In genomic region chr12:110207246-110207852, GRCm38 (mm10) we compare ENCODE assay signal across 14 mouse cellular contexts.
DNase-seq lines count a peak whose midpoint lies in the region; ATAC-seq and TF ChIP-seq lines count a peak whose summit lies in the region.
"Had no signal": no experiment of that assay in that cellular context is flagged by ENCODE, and none has a peak within 500 bp of the region (broad histone marks: within the 10 kb centered on the region; RNA-seq: fewer than 3 reads in every experiment).

No protein-coding gene starts in this region.

- peaks cover 20% of the 10 kb centered on the region for H3K4me1 ChIP-seq in liver, adult 2 months (ENCODE audit: control insufficient read depth, insufficient read depth, low read length)
- peaks cover 7% of the 10 kb centered on the region for H3K4me1 ChIP-seq in liver, embryonic 11.5 days (replicated peaks; ENCODE audit: control insufficient read depth, insufficient read depth, low read length)

- CTCF ChIA-PET in Patski (lab: Charles Lee): interaction anchor here (0.9 to 1.9 kb wide), 4 partner anchors 42 to 176 kb away, joined by 3 to 6 read pairs (median 3); no protein-coding TSS in a partner anchor

- TF ChIP-seq POLR2A in liver, adult 2 months (IDR thresholded peaks at IDR 0.05; ENCODE audit: extremely low read depth, insufficient read depth, low read length): no peak

- in situ Hi-C loops in Patski (cut with MboI; ENCODE audit: low pct_unique_long_range_greater_than_20kb): loop anchor here (5.0 to 10.0 kb wide), 2 partner anchors 65 to 143 kb away; no protein-coding TSS in a partner anchor

- no peaks in the 10 kb centered on the region for H3K36me3 ChIP-seq in liver, adult 2 months (ENCODE audit: control insufficient read depth, insufficient read depth, low read length)
- H3K36me3 ChIP-seq in liver, embryonic 11.5 days (ENCODE audit: control insufficient read depth, insufficient read depth, low read length): no peaks in the 10 kb centered on the region
- no peaks in the 10 kb centered on the region for H3K36me3 ChIP-seq in C2C12 (ENCODE audit: control insufficient read depth, insufficient read depth)
- H3K36me3 ChIP-seq: liver, embryonic 13.5 days had no signal

- no peak overlapping the region for H3K4me3 ChIP-seq in liver, adult 2 months (ENCODE audit: insufficient read depth, low read depth, low read length)
- H3K4me3 ChIP-seq in liver, embryonic 11.5 days (ENCODE audit: low read depth, low read length): no peak overlapping the region
- H3K4me3 ChIP-seq in C2C12 (ENCODE audit: insufficient read depth, poor library complexity, severe bottlenecking): no peak overlapping the region
- H3K4me3 ChIP-seq: liver, embryonic 13.5 days; myocyte had no signal

- no peak overlapping the region for H3ac ChIP-seq in C2C12 (ENCODE audit: control insufficient read depth, insufficient read length, low read depth)

- POLR2A ChIA-PET in Patski (lab: Charles Lee): interaction anchor here (0.6 to 1.8 kb wide), 4 partner anchors 39 to 70 kb away, joined by 3 to 9 read pairs (median 3); no protein-coding TSS in a partner anchor

- no peak overlapping the region for H3K9ac ChIP-seq in liver, adult 2 months (ENCODE audit: low read depth, low read length)
- H3K9ac ChIP-seq in liver, embryonic 11.5 days (ENCODE audit: low read depth, low read length): no peak overlapping the region
- H3K9ac ChIP-seq: liver, embryonic 13.5 days had no signal

- peak; percentile 81 for DNase-seq in liver, adult 2 months (ENCODE audit: extremely low read depth, low read depth, low spot score)
- no peak for DNase-seq in liver, embryonic 11.5 days (ENCODE audit: low spot score)
- DNase-seq in Patski (ENCODE audit: low read depth, low spot score): peak; percentile 88
- DNase-seq in lung, postnatal 25 days (ENCODE audit: low spot score): peak; percentile 34
- no peak for DNase-seq in right cerebral cortex, postnatal 14 days
- no peak for DNase-seq in spleen, postnatal 10 days (ENCODE audit: low spot score in 2 of 2)
- DNase-seq: adrenal gland, postnatal 10 days; cerebellum, postnatal 36 days; kidney, adult 9 months; liver, embryonic 13.5 days; right cerebral cortex, postnatal 25 days; thymus, postnatal 14 days had no signal

- no peaks in the 10 kb centered on the region for H3K9me3 ChIP-seq in liver, embryonic 11.5 days (ENCODE audit: control insufficient read depth, low read length)
- H3K9me3 ChIP-seq: liver, embryonic 13.5 days had no signal

- no peak overlapping the region for H3K4me2 ChIP-seq in liver, embryonic 11.5 days
- H3K4me2 ChIP-seq: liver, embryonic 13.5 days had no signal

- 25% methylated on average over 9 of the region's 9 CpGs for WGBS in liver, adult 2 months
- WGBS in liver, embryonic 11.5 days: 45% methylated on average over 9 of the region's 9 CpGs

- no peaks in the 10 kb centered on the region for H3K79me3 ChIP-seq in C2C12 (ENCODE audit: low read depth)

- H3K27ac ChIP-seq in liver, adult 2 months (replicated peaks; ENCODE audit: insufficient read depth, low read depth, low read length): no peak overlapping the region; the same call in 1 of the 2 replicates
- H3K27ac ChIP-seq in liver, embryonic 11.5 days (ENCODE audit: low read depth, low read length): no peak overlapping the region
- H3K27ac ChIP-seq: liver, embryonic 13.5 days had no signal

- no peaks in the 10 kb centered on the region for H3K79me2 ChIP-seq in liver, adult 2 months (ENCODE audit: control insufficient read depth, insufficient read depth, low read length)
- no peaks in the 10 kb centered on the region for H3K79me2 ChIP-seq in C2C12 (ENCODE audit: control insufficient read depth, insufficient read depth)

- no peaks in the 10 kb centered on the region for H3K27me3 ChIP-seq in liver, adult 2 months (ENCODE audit: control insufficient read depth, insufficient read depth, low read length)
- no peaks in the 10 kb centered on the region for H3K27me3 ChIP-seq in liver, embryonic 11.5 days (replicated peaks; ENCODE audit: control insufficient read depth, insufficient read depth, low read length)
- H3K27me3 ChIP-seq in C2C12 (ENCODE audit: control insufficient read depth, insufficient read depth, insufficient read length) (peaks cover 7% of the 10 kb centered on the region), Patski (no peaks in the 10 kb centered on the region)
- H3K27me3 ChIP-seq: liver, embryonic 13.5 days had no signal

- no peak for TF ChIP-seq CTCF in liver, adult 2 months (IDR thresholded peaks at IDR 0.05; ENCODE audit: low read depth, low read length)
- TF ChIP-seq CTCF in C2C12 (IDR thresholded peaks at IDR 0.05; ENCODE audit: control insufficient read depth, insufficient read depth, insufficient read length) (no peak), Patski (IDR thresholded peaks at IDR 0.05) (no peak)

- ATAC-seq in liver, embryonic 11.5 days (replicated peaks; ENCODE audit: low FRiP score): no peak
- ATAC-seq in Patski: peak; percentile 63

TF ChIP-seq in C2C12, 6 proteins besides CTCF, POLR2A, EP300 and RAD21:
- TF ChIP-seq CEBPB (IDR thresholded peaks at IDR 0.05; ENCODE audit: low read depth) (peak; percentile 73), MYOD1 (IDR thresholded peaks at IDR 0.05; ENCODE audit: control insufficient read depth, insufficient read length, low read depth) (no peak), FOSL1 (IDR thresholded peaks at IDR 0.05; ENCODE audit: insufficient read depth, low read length, poor library complexity, severe bottlenecking) (no peak)

Comparison
In these comparisons a context has a peak if more than half of its experiments do, and no peak if none do; other contexts are left out.
1. DNase-seq: peak in liver, adult 2 months (single experiment), Patski (single experiment) and lung, postnatal 25 days (single experiment); none in liver, embryonic 11.5 days (single experiment), right cerebral cortex, postnatal 14 days (single experiment) and spleen, postnatal 10 days (0 of 2).